Mouse (Mus musculus) intestine, embryonic 14.5 days (tissue): ENCODE measurements around the gene Olfr243. TPM values are rescaled to one million over a fixed set of nuclear protein-coding genes. Genes with fewer than 3 reads are reported as not detected.
"Not testable (repeated sequence)": the region's sequence is repeated elsewhere in the genome, so short reads cannot be mapped to it uniquely, and the experiment has no call there.

Experiments used
- ATAC-seq: fragments of 200-750 bp; cut with Nextera tagmentation; replicated peaks from 2 replicates; pipeline ENCODE4 v1.8.0; 2017; ENCODE audit warnings: low read depth, moderate number of reproducible peaks, moderate TSS enrichment, moderate library complexity; ENCODE audit not compliant: low FRiP score, low TSS enrichment
- DNase-seq: peaks from one replicate; pipeline ENCODE4 v3.0.0-alpha.2; 2018; ENCODE audit warnings: low spot score
- H3K27ac ChIP-seq: fragments of 300-500 bp; sonication (generic); 2 replicates; pipeline ENCODE4 v1.5.1; 2014; ENCODE audit warnings: low read depth, mild to moderate bottlenecking, control low read depth
- H3K27me3 ChIP-seq: fragments of 300-500 bp; sonication (generic); replicated peaks from 2 replicates; pipeline ENCODE4 v1.6.1; 2014; ENCODE audit warnings: low read length, control low read depth; ENCODE audit not compliant: control insufficient read depth, insufficient read depth
- H3K36me3 ChIP-seq: fragments of 300-500 bp; sonication (generic); 2 replicates; pipeline ENCODE4 v1.6.1; 2014; ENCODE audit warnings: low read length, control low read depth; ENCODE audit not compliant: control insufficient read depth, insufficient read depth
- H3K4me1 ChIP-seq: fragments of 300-500 bp; sonication (generic); replicated peaks from 2 replicates; pipeline ENCODE4 v1.6.1; 2014; ENCODE audit warnings: low read length, control low read depth, mixed read lengths; ENCODE audit not compliant: control insufficient read depth, insufficient read depth
- H3K4me2 ChIP-seq: fragments of 300-500 bp; sonication (generic); 2 replicates; pipeline ENCODE4 v1.6.1; 2014; ENCODE audit warnings: low read length
- H3K4me3 ChIP-seq: fragments of 300-500 bp; sonication (generic); 2 replicates; pipeline ENCODE4 v1.5.1; 2014; ENCODE audit warnings: low read depth, low read length, control low read depth, mixed read lengths
- H3K9ac ChIP-seq: fragments of 300-500 bp; sonication (generic); 2 replicates; pipeline ENCODE4 v1.6.1; 2014; ENCODE audit warnings: mild to moderate bottlenecking, low read length
- H3K9me3 ChIP-seq: fragments of 300-500 bp; sonication (generic); 2 replicates; pipeline ENCODE4 v1.6.1; 2016; ENCODE audit warnings: low read length, control low read depth; ENCODE audit not compliant: control insufficient read depth
- WGBS: fragments of 180-500 bp; shearing (Covaris S2); extraction: QIAGEN DNeasy Blood & Tissue Kit; methylation state at CpG from one replicate; pipeline ENCODE4 v1.1.7; 2014; 5-methylcytosine and 5-hydroxymethylcytosine counted together
- polyA plus RNA-seq: library from polyadenylated mRNA; unstranded; fragments of >200 nt; fragmentation: Nextera tagmentation; extraction: Ambion mirVana; gene quantifications from 2 replicates; pipeline ENCODE4 v1.2.1, GENCODE M21; 2014

Olfr243 gene
- not detected in 2 replicates for polyA plus RNA-seq

DNA sequence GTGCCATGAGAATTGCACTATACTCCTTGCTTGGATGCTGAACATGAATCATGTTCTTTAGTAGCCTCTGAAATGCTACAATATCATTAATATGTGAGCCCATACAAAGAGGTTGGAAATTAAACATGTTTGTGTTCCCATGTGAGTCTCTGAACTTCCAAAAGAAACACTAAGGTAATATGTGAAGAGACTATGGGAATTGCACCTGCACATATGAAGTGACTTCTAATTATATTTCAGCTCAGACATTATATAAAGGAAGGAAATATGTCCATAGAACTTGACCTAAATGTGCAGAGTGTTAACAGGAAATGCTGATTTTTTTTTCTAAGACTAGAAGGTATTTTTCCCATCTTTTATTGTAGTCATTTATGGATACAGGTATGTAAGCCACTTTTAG is at the start of gene Olfr243:
Gene Olfr243 (plus strand): TSS at position 301 of the 400 bp plus-strand sequence.
- H3K9ac ChIP-seq = no peak within 1 kb of the TSS
- no peak within 1 kb of the TSS for H3K4me2 ChIP-seq
- DNase-seq = no peak
- H3K4me1 ChIP-seq = no peaks in the 10 kb centered on the region
- H3K4me3 ChIP-seq = no peak within 1 kb of the TSS
- H3K36me3 ChIP-seq = no peaks in the 10 kb centered on the region
- no peaks in the 10 kb centered on the region for H3K27me3 ChIP-seq
- H3K9me3 ChIP-seq = no peaks in the 10 kb centered on the region
- no peak for ATAC-seq
- H3K27ac ChIP-seq = no peak within 1 kb of the TSS

DNA sequence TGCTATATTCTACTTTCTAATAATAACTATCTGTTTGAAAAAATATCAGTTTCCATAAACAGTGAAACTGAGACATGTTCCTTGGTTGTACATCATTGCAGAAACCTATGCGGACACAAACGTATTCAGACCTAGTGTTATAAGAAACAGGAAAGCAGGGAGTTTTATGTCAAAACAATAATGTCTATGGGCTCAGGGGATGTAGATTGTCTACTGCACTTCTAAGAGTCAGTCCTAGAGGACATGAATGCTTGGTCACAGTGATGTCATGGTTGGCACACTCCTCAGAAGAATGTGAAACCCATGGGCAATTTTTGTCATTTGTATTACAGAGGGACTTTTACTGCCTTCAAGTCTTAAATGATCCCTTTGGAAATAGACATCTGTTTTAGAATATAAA is 43.4 kb upstream of the Olfr243 start, which contains the start of gene Olfr624:
Gene Olfr624 (minus strand): TSS at position 101 of the 400 bp plus-strand sequence.
- Histone ChIP-seq H3K4me2 (no peak within 1 kb of the TSS), H3K4me1 (no peaks in the 10 kb centered on the region), H3K27ac (no peak within 1 kb of the TSS), H3K36me3 (no peaks in the 10 kb centered on the region), H3K9ac (no peak within 1 kb of the TSS), H3K27me3 (no peaks in the 10 kb centered on the region), H3K9me3 (no peaks in the 10 kb centered on the region), H3K4me3 (no peak within 1 kb of the TSS)
- ATAC-seq (no peak), DNase-seq (no peak)
- 84% methylated on average over 2 of the region's 2 CpGs for WGBS

DNA sequence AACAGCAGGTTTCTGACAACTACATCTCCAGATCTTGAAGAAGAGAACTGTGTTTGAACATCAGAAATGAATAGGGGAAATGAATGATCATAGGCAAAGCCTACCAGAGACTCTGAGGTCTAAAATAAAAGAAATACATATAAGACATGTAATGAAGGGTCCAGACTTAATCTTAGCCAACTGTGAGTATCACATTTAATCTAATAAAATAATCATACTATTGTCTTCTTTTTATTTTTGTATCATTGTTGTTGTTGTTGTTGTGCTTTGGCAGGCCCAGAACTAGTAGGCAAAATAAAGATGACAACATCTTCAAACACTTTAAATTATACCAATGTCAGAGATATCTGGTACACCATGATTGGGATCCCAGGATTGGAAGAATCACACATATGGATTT is 32.1 kb upstream of the Olfr243 start, which contains the start of gene Olfr625-ps1:
Gene Olfr625-ps1 (plus strand): TSS at position 301 of the 400 bp plus-strand sequence.
- no peak for ATAC-seq
- Histone ChIP-seq H3K36me3 (no peaks in the 10 kb centered on the region), H3K4me3 (no peak within 1 kb of the TSS), H3K9ac (no peak within 1 kb of the TSS), H3K4me1 (no peaks in the 10 kb centered on the region), H3K27me3 (no peaks in the 10 kb centered on the region), H3K4me2 (no peak within 1 kb of the TSS), H3K9me3 (no peaks in the 10 kb centered on the region), H3K27ac (no peak within 1 kb of the TSS)
- no peak for DNase-seq

DNA sequence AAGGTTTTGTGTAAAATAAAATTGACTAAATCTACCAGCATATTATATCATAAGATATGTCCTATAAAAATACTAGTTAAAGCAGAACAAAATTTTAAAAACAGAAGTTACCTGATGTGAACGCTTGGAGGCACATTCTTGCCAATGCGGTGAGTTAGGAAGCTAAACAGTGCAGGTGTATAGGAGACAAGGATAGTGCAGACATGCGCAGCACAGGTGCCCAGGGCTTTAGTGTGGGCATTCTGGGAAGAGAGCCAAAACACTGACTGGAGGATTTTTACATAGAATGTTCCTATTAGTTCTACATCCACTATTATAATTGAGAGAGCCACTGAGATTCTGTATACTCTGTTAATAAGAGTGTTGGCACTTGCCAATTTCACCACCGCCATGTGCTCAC is 15.0 kb upstream of the Olfr243 start:
- Histone ChIP-seq H3K4me1 (no peaks in the 10 kb centered on the region), H3K9me3 (no peaks in the 10 kb centered on the region), H3K4me3 (no peak overlapping the region), H3K36me3 (no peaks in the 10 kb centered on the region), H3K27ac (no peak overlapping the region), H3K4me2 (no peak overlapping the region), H3K9ac (no peak overlapping the region), H3K27me3 (no peaks in the 10 kb centered on the region)
- DNase-seq = no peak
- no peak for ATAC-seq
- WGBS = 87% methylated on average over 4 of the region's 4 CpGs

DNA sequence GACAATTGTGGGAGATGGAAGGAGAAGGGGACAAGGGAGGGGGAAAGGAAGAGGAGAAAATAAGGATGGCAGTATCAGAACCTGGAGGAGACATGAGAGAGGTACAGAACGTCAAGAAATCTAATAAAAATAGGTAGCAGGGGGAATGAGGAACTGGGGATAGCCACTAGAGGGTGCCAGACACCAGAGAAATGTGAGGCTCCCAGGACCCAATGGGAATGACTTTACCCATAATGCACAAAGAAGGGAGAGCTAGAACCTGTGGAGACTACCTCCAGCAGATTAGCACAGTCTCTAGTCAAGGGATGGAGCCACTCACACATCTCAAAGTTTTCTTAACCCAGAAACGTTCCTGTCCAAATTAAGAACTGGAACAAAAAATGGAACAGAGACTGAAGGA is 2.4 kb upstream of the Olfr243 start:
- Histone ChIP-seq H3K9ac (no peak overlapping the region), H3K36me3 (no peaks in the 10 kb centered on the region), H3K27me3 (no peaks in the 10 kb centered on the region), H3K27ac (no peak overlapping the region), H3K9me3 (no peaks in the 10 kb centered on the region), H3K4me1 (no peaks in the 10 kb centered on the region), H3K4me2 (no peak overlapping the region), H3K4me3 (no peak overlapping the region)
- ATAC-seq (no peak), DNase-seq (no peak)
- WGBS = 44% methylated on average over 2 of the region's 2 CpGs

DNA sequence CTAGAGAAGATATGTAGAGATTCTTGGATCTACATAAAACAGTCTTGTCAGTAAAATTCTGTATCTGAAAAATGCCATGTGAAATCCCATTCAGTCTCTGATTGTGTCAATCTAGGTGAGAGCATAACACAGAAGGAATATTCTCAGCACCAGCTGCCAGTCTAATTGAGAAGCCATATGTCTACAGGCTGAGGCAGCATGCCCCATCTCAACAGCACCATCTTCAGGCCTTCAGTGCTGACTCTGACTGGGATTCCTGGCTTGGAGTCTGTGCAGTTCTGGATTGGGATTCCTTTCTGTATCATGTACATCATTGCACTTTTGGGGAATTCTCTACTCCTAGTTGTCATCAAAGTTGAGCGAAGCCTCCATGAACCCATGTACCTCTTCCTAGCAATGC is 1.9 kb downstream of the Olfr243 start:
- not testable (repeated sequence) for H3K9me3 ChIP-seq, DNase-seq, H3K36me3 ChIP-seq, H3K27ac ChIP-seq, H3K4me1 ChIP-seq, H3K9ac ChIP-seq, H3K4me3 ChIP-seq, H3K27me3 ChIP-seq, H3K4me2 ChIP-seq, ATAC-seq
- 91% methylated on average over 1 of the region's 1 CpGs for WGBS

DNA sequence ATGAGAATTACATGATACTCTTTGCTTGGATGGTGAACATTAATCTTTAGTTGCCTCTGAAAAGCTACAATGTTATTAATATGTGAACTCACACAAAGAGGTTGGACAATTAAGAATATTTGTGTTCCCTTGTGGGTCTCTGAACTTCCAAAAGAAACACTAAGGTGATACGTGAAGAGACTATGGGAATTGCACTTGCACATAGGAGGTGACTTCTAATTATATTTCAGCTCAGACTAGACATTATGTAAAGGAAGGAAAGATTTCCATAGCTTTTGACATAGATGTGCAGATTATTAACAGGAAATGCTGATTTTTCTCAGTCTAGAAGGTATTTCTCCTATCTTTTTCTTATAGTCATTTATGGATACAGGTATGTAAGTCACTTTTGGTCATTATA is 15.6 kb downstream of the Olfr243 start, which contains the start of gene Olfr628:
Gene Olfr628 (plus strand): TSS at position 301 of the 400 bp plus-strand sequence.
- WGBS = 88% methylated on average over 1 of the region's 1 CpGs
- DNase-seq = no peak
- H3K36me3 ChIP-seq = no peaks in the 10 kb centered on the region
- H3K4me1 ChIP-seq = no peaks in the 10 kb centered on the region
- H3K4me3 ChIP-seq = no peak within 1 kb of the TSS
- no peak within 1 kb of the TSS for H3K27ac ChIP-seq
- no peaks in the 10 kb centered on the region for H3K9me3 ChIP-seq
- H3K27me3 ChIP-seq = no peaks in the 10 kb centered on the region
- no peak within 1 kb of the TSS for H3K9ac ChIP-seq
- ATAC-seq = no peak
- no peak within 1 kb of the TSS for H3K4me2 ChIP-seq

DNA sequence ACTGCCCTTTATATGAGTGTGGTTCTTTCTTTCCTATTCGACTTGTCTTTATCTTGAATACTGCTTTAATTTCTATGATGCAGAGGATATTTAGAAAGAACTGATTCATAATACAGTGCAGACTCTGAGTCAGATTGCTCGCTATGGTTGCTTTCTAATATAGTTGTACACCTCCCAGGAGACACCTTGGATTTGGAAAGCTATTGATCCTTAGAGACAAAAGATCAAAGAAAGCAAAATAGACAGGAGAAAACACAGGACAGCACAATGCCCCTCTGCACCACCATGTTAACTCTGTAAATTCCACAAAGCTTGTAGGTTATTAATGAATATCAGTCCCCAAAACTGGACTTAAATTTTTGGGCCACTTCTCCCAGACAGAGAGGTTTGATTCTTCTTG is 30.4 kb downstream of the Olfr243 start, which contains the start of gene Olfr629:
Gene Olfr629 (minus strand): TSS at position 101 of the 400 bp plus-strand sequence.
- 85% methylated on average over 2 of the region's 2 CpGs for WGBS
- H3K9ac ChIP-seq = no peak within 1 kb of the TSS
- H3K4me3 ChIP-seq = no peak within 1 kb of the TSS
- H3K4me2 ChIP-seq = no peak within 1 kb of the TSS
- no peaks in the 10 kb centered on the region for H3K4me1 ChIP-seq
- no peak within 1 kb of the TSS for H3K27ac ChIP-seq
- no peaks in the 10 kb centered on the region for H3K9me3 ChIP-seq
- no peaks in the 10 kb centered on the region for H3K27me3 ChIP-seq
- H3K36me3 ChIP-seq = no peaks in the 10 kb centered on the region
- DNase-seq = no peak
- ATAC-seq = no peak

DNA sequence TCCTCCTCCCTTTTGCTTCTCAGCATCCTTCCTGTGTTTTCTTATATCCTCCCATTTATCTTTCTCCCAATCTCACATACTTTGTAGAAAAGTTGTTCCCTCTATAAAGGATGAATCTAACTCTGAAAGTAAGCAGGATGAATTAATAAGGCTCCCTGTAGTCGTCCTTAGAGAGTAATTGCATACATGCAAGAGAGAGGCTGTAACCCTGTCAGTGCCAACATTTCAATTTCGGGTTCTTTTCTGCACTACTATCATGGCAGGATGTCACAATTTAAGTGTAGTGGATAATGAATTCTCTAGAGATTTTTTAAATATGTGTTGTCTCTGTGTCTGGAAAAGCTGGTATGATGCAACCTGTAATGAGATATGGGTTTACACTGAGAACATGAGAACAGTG is 42.8 kb downstream of the Olfr243 start, which contains the start of gene Olfr630:
Gene Olfr630 (minus strand): TSS at position 101 of the 400 bp plus-strand sequence.
- 42% methylated on average over 2 of the region's 2 CpGs for WGBS

More for the DNA sequence above, 42.8 kb downstream of the Olfr243 start, which contains the start of gene Olfr630:
- Histone ChIP-seq H3K9ac (no peak within 1 kb of the TSS), H3K4me2 (no peak within 1 kb of the TSS), H3K9me3 (no peaks in the 10 kb centered on the region), H3K4me3 (no peak within 1 kb of the TSS), H3K4me1 (no peaks in the 10 kb centered on the region), H3K27me3 (no peaks in the 10 kb centered on the region), H3K36me3 (no peaks in the 10 kb centered on the region), H3K27ac (no peak within 1 kb of the TSS)
- no peak for ATAC-seq
- no peak for DNase-seq
